Mouse (Mus musculus) embryo, embryonic 10.5 days (tissue): ENCODE results near the gene Gm4969.
"Not testable (repeated sequence)": the region's sequence is repeated elsewhere in the genome, so short reads cannot be mapped to it uniquely, and the experiment has no call there.

ENCODE experiments used
- DNase-seq: peaks from one replicate; pipeline ENCODE4 v3.0.0-alpha.2; 2015; ENCODE audit warnings: low spot score

Gene Gm4969

GRCm38 (mm10) chr7:19093537-19094385 is 24.4 kb downstream of the Gm4969 start:
- peak; percentile 99 for DNase-seq

DNA sequence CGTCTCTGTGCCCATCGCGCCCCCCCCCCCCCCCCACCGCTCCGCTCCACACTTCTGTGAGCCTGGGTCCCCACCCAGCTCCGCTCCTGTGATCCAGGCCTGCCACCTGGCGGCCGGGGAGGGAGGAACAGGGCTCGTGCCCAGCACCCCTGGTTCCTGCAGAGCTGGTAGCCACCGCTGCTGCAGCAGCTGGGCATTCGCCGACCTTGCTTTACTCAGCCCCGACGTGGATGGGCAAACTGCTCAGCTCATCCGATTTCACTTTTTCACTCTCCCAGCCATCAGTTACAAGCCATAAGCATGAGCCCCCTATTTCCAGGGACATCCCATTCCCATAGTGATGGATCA is 25.0 kb downstream of the Gm4969 start:
- peak; percentile 85 for DNase-seq

GRCm38 (mm10) chr7:19092381-19093173 is 25.6 kb downstream of the Gm4969 start:
- DNase-seq = peak; percentile 85

- no peak for DNase-seq
These were observed 26.3 kb downstream of the Gm4969 start for GRCm38 (mm10) chr7:19091913-19092312.

DNA sequence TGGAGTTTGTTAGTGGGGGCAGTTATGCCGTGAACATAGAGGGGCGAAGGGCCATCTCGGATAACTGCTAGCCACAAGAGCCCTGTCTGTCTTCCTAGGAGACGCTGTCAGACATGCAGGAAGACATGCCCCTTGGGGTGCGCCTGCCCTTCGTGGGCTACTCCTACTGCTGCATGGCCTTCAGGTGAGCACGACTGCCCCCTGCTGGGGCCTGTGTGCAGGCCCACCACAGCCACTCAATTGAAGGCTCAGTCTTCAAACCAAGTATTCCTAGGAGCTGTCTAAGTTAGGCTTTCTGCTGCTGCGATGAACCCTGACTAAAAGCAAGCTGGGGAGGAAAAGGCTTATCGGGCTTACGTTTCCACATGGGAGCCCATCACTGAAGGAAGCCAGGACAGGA is 29.4 kb downstream of the Gm4969 start:
- peak; percentile 75 for DNase-seq

- DNase-seq = no peak
These were observed 31.4 kb downstream of the Gm4969 start for GRCm38 (mm10) chr7:19086760-19087159.

DNA sequence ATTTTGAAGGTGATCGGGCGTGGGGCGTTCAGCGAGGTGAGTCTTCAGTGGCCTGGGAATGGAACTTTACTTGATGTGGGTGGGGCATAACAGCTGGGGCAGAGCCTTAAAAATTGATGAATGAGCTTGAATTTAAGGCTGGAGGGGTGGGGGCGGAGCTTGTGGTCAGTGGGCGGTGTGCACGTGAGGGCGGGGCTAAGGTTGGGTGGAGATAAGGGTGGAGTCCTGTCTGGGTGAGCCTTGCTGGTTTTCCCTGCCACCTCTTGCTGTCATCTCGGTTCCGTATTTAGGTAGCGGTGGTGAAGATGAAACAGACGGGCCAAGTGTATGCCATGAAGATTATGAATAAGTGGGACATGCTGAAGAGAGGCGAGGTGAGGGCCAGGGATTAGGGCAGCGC is 32.1 kb downstream of the Gm4969 start:
- peak; percentile 76 for DNase-seq

- no peak for DNase-seq
These were observed 32.7 kb downstream of the Gm4969 start for GRCm38 (mm10) chr7:19085495-19085894.

DNA sequence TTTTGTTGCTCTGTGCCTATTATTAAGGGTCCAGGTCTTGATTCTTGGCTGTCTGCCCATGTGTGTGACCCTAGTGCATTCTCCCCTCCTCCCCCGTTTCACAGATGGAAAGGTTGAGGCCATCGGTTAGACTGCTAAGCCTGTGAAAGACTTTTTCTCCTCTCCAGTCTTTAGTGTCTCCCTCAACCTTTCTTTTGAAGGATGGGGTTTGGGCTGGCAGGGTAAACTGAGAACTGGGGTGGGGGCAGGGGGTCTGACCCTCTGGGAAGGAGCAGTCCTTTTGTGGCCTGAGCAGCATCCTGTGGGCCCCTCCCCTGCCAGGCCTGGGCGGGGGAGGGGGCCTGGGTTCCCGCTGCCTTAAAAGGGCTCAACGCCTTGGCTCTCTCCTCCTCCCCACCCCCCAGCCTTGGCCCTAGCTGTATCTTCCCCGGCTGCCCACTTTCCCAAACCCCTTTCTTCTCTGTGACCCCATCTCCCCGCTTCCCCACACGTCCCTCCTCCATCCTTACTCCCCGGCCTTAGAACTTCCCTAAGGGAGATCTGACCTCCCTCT is 33.2 kb downstream of the Gm4969 start:
- DNase-seq = no peak

DNA sequence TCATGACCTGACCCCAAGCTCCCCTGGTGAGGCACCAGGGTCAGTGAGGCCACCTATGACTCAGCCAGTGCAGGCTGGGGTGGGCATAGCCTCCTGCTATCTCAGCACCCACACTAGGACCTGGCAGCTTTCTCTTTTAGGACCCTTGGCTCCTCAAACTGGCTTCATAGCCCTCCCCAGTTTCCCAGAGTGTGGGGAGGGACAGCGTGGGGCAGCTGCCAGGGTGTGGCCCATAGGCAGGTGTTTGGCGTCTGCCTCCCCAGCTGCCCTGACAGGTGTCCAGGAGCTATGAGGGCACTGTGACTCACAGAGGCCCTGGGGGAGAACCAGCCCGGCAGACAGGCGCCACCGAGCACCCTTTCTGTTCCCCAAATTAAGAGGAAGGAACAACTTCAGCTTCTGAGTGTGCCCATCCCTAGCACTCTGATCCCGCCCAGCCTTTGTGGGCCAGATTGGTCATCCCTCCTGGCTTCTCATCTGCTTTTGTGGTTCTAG is 33.8 kb downstream of the Gm4969 start:
- DNase-seq = no peak

- DNase-seq = no peak
These were observed 34.5 kb downstream of the Gm4969 start, which contains the start of gene Dmpk for GRCm38 (mm10) chr7:19083701-19084100. TSS of gene Dmpk (plus strand) at chr7:19083849.

DNA sequence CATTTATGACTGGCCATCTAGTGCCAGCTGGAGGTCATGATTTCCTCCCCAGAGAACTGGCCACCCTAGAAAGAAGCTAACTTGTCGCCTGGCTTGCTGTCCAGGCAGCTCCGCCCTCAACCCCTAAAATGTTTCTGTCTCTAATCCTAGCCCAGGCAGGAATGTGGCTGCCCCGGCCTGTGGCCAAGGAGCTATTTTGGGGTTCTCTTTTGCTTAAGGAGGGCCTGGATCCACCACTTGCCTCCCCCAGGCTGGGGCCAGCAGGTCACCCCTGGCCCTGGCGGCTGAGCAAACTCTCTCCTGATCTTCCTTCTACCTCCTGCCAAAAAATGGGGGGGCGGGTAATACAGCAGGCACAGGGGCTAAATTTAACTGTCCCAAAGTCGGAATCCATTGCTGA is 35.1 kb downstream of the Gm4969 start:
- DNase-seq = no peak

DNA sequence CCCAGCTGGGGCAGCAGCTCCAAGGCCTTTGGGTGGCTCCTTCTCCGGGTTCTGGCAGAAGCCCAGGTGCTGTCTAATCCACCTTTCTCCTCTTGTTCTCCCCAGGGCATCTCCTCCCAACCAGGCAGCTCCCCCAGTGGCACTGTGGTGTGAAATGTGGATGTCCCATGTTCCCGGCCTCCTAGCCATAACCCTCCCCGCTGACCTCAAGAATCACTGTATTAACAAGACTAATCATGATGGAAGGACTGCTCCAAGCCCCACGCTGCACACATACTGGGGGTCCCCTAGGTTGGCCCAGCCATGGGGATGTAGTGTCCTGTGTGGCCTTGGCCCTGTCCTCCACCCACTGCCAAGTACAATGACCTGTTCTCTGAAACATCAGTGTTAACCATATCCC is 36.0 kb downstream of the Gm4969 start:
- no peak for DNase-seq

DNA sequence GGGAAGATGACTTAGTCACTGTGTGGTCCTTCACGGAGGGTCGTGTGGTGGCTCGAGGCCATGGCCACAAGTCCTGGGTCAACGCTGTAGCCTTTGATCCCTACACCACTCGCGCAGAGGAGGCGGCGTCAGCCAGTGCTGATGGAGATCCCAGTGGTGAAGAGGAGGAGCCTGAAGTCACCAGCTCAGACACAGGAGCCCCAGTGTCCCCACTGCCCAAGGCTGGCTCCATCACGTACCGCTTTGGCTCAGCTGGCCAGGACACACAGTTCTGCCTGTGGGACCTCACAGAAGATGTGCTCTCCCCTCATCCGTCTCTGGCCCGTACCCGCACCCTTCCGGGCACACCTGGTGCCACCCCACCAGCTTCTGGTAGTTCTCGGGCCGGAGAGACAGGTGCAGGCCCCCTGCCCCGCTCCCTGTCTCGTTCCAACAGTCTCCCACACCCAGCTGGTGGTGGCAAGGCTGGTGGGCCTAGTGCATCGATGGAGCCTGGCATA is 37.7 kb downstream of the Gm4969 start:
- DNase-seq = no peak

GRCm38 (mm10) chr7:19078732-19079131 is 39.4 kb downstream of the Gm4969 start:
- no peak for DNase-seq

DNA sequence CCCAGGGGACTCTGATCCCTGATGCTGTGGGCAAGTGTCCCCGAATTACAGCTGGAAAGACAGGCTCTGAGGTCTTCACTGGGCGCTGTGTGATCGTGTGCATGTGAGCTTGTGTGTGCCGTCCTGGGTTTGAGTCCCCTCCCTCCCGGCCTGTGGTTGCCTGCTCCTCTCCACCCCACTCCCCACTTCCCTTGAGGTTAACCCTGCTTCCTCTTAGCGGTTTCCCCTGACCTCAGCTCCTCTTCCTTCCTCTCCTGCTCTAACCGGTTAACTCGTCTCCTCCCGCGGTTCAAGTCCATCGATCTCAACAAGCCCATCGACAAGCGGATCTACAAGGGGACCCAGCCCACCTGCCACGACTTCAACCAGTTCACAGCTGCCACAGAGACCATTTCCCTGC is 40.4 kb downstream of the Gm4969 start:
- DNase-seq = no peak

DNA sequence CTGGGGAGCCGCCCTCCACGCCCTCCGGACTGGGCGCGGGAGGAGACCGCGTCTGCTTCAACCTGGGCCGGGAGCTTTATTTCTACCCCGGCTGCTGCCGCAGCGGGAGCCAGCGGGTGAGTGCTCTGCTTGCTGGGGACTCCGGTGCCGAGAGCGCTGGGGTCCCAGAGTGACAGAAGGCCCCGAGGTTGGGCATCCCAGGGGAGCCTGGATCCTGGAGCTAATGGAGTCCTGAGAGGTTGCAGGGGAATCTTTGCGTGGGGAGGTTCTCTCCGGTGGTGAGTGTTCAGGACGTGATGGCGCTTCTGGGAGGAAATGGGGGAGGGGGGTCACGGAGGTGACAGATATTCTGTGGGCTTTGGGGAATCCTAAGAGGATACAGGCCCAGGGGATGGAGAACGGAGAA is 41.6 kb downstream of the Gm4969 start:
- DNase-seq = no peak

DNA sequence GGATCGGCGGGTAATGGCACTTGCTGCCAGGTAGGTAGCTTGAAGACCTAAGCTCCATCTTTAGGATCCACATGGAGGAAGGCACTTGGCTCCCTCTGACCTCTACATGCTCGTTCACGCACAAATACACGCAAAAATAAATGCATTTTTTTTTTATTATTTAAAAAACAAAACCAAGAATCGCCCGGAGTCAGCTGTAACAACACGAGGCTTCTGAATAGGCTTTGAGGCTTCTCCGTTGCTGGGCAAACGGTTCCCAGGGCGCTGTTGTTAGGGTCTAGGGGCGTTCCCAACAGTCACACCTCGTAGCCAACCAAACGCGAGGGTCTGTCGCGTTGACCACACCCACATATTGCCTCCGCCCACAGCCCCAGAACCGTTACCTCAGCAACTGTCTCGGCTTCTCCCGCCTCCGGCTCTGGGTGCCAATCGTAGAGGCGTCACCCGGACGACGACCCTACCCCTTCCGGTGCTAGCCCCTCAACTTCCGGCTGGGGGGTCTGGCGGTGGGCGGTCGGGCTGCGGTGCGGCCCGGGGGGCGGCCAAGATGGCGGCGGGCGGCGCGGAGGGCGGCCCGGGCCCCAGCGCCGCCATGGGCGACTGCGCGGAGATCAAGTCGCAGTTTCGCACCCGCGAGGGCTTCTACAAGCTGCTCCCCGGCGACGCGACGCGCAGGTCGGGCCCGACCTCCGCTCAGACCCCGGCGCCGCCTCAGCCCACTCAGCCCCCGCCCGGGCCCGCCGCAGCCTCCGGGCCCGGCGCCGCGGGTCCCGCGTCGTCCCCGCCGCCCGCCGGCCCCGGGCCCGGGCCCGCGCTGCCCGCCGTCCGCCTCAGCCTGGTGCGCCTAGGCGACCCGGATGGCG is 42.2 kb downstream of the Gm4969 start, which contains the start of gene Dmwd:
TSS of gene Dmwd (plus strand) at position 505 of the 863 bp plus-strand sequence.
- DNase-seq = peak; percentile 100

DNA sequence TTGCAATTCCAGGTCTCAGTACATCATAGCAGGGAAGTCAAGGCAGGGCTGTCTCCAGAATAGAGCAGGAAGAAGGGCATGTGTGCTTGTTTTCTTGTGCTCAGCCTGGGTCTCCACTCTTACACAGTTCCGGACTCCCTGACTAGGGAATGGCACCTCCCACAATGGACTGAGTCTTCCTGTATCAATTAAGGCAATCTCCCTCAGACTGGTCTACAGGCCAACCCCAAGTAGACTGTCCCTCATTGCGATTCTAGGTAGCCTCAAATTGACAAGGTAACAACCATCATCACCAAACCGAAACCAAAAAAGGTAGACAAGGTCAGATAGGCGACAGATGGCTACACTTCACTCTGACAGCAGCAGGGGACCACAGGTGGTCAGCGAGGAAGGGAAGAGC is 42.9 kb downstream of the Gm4969 start:
- DNase-seq = no peak

- DNase-seq = no peak
These were observed 43.7 kb downstream of the Gm4969 start for GRCm38 (mm10) chr7:19074494-19074893.

DNA sequence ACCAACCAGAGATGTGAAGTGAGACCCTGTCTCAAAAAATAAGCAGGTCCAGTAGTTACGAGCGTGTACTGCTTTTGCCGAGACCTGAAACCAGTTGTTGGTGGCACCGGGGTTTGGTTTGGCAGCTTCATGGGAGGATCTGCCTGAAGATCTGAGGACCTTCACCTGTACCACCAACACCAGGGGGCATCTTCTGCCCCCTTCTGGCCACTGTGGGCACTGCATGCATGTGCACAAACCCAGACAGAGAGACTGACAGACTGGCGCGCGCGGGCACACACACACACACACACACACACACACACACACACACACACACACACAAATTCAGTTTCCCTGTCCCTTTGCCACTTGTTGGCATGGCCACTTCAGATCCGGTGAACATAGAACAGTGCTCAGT is 44.7 kb downstream of the Gm4969 start:
- no peak for DNase-seq

DNA sequence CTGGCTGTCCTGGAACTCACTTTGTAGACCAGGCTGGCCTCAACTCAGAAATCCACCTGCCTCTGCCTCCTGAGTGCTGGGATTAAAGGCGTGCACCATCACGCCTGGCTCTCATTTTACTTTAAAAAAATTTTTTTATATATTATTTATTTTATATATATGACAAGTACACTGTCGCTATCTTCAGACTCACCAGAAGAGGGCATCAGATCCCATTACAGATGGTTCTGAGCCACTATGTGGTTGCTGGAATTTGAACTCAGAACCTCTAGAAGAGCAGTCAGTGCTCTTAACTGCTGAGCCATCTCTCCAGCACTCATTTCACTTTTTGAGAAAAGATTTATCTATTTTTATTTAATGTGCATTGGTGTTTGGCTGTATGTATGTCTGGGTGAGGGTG is 47.1 kb downstream of the Gm4969 start:
- DNase-seq = not testable (repeated sequence)
